Mouse (Mus musculus) midbrain, embryonic 14.5 days (tissue): ENCODE measurements at regions not wholly inside any gene's neighbourhood (a gene's known extent, or its start where the extent isn't known, plus 50 kb on each side); places are given as distances from the start of the nearest gene placed in this dataset.

ENCODE experiments used
- ATAC-seq: fragments of 200-750 bp; cut with Nextera tagmentation; 2 replicates; pipeline ENCODE4 v1.8.0; 2017; ENCODE audit warnings: moderate number of reproducible peaks, moderate library complexity; ENCODE audit not compliant: low FRiP score, low TSS enrichment
- DNase-seq: peaks from one replicate; pipeline ENCODE4 v3.0.0-alpha.2; 2015
- H3K27ac ChIP-seq: fragments of 300-500 bp; sonication (generic); replicated peaks from 2 replicates; pipeline ENCODE4 v1.5.1; 2014; ENCODE audit warnings: mild to moderate bottlenecking, low read depth, low read length, moderate library complexity
- H3K27me3 ChIP-seq: fragments of 300-500 bp; sonication (generic); 2 replicates; pipeline ENCODE4 v1.6.1; 2014; ENCODE audit warnings: low read length, control low read depth, mixed read lengths; ENCODE audit not compliant: control insufficient read depth, insufficient read depth
- H3K36me3 ChIP-seq: fragments of 300-500 bp; sonication (generic); 2 replicates; pipeline ENCODE4 v1.6.1; 2014; ENCODE audit warnings: low read length, control low read depth; ENCODE audit not compliant: control insufficient read depth, insufficient read depth
- H3K4me1 ChIP-seq: fragments of 300-500 bp; sonication (generic); 2 replicates; pipeline ENCODE4 v1.6.1; 2014; ENCODE audit warnings: mild to moderate bottlenecking, antibody characterized with exemption, low read length, control low read depth; ENCODE audit not compliant: control insufficient read depth, insufficient read depth
- H3K4me2 ChIP-seq: fragments of 300-500 bp; sonication (generic); 2 replicates; pipeline ENCODE4 v1.6.1; 2014; ENCODE audit warnings: mild to moderate bottlenecking, low read length, moderate library complexity
- H3K4me3 ChIP-seq: fragments of 300-500 bp; sonication (generic); replicated peaks from 2 replicates; pipeline ENCODE4 v1.5.1; 2014; ENCODE audit warnings: low read depth, low read length
- H3K9ac ChIP-seq: fragments of 300-500 bp; sonication (generic); replicated peaks from 2 replicates; pipeline ENCODE4 v1.6.1; 2014; ENCODE audit warnings: mild to moderate bottlenecking, low read length, moderate library complexity
- H3K9me3 ChIP-seq: fragments of 300-500 bp; sonication (generic); 2 replicates; pipeline ENCODE4 v1.6.1; 2016; ENCODE audit warnings: low read length, control low read depth, mixed read lengths; ENCODE audit not compliant: control insufficient read depth
- WGBS: fragments of 180-500 bp; shearing (Covaris S2); extraction: QIAGEN DNeasy Blood & Tissue Kit; methylation state at CpG from one replicate; pipeline ENCODE4 v1.1.7; 2014; 5-methylcytosine and 5-hydroxymethylcytosine counted together

DNA sequence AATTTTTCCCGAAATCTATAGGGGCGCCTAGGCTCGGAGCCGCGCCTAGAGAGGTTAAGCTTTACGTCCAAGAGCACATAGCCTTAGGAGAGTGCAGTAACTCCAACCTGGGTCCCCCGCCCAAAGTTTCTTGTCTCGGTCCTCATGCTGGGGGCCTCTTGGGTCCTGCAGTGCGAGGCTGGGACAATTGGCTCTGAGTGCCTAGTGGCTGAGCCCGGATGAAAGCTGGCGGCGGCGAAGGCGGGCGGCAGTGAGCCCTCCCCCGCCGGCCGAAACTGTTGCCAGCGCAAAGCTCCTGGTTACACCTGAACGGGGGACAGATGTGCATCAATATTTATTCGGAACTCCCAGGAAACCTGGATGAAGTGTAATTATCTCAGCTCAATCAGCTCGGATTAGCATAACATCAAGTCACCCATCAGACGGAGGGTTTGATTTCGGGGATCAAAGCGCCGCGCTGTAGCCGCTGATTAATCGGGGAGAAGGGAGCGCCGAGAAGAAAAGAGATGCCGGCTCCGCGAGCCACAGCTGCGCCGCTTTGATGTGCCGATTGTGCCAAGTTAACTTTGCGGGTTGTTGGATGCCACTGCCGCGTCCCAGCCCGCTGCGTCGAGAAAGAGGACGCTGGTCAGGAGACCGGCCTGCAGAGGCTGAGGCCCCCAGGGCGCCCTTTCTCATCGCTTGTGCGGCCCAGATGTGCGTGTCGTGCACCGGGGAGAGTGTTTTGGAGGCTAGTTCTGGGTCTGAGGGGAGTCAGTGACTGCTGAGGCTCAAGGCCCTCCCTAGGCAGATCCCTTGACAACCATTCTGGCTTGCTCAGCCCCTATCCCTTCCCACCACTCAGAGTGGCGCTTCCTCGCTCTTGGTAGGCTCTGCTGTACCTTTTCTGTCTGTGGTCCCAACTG lies 123.7 kb upstream of the 4931429L15Rik start:
- Histone ChIP-seq H3K9me3 (no peaks in the 10 kb centered on the region), H3K4me3 (peak overlapping the region; percentile 22), H3K9ac (peak overlapping the region; percentile 6; the same call in 1 of the 2 replicates), H3K27me3 (peaks cover 8% of the 10 kb centered on the region; the same call in 1 of the 2 replicates), H3K4me1 (peaks cover 21% of the 10 kb centered on the region), H3K36me3 (no peaks in the 10 kb centered on the region), H3K27ac (peak overlapping the region; percentile 58), H3K4me2 (peak overlapping the region; percentile 60)
- WGBS = under 1% methylated on average over 53 of the region's 53 CpGs
- ATAC-seq (peak; percentile 71), DNase-seq (peak; percentile 87)

DNA sequence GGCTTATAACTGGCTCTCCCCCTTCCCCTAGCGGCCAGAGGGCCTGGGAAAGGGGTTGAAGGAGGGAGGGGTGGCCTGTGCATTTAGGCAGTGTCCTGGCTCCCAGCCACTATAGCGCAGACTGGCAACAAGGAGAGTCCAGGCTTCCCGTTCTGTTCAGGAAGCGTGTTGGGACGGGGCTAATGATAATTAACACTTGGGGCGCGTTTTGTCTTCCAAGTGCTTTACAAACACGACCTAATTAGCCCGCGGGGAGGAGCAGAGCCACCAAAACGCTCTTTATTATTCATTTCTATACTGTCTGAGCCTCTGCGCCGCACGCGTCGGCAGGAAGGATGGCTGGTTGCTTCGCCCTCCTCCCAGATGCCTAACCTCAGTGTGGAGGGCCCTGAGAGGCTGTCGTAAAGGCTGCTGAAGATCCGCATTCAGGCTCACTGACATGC lies 123.0 kb upstream of the 4931429L15Rik start:
- 0% methylated on average over 19 of the region's 19 CpGs for WGBS
- no peak overlapping the region for H3K9ac ChIP-seq
- peak overlapping the region; percentile 58 for H3K27ac ChIP-seq
- peaks cover 21% of the 10 kb centered on the region for H3K4me1 ChIP-seq
- ATAC-seq = peak; percentile 58
- no peaks in the 10 kb centered on the region for H3K9me3 ChIP-seq
- H3K4me3 ChIP-seq = peak overlapping the region; percentile 22
- H3K27me3 ChIP-seq = peaks cover 8% of the 10 kb centered on the region; the same call in 1 of the 2 replicates
- no peaks in the 10 kb centered on the region for H3K36me3 ChIP-seq
- DNase-seq = peak; percentile 77
- peak overlapping the region; percentile 60 for H3K4me2 ChIP-seq

DNA sequence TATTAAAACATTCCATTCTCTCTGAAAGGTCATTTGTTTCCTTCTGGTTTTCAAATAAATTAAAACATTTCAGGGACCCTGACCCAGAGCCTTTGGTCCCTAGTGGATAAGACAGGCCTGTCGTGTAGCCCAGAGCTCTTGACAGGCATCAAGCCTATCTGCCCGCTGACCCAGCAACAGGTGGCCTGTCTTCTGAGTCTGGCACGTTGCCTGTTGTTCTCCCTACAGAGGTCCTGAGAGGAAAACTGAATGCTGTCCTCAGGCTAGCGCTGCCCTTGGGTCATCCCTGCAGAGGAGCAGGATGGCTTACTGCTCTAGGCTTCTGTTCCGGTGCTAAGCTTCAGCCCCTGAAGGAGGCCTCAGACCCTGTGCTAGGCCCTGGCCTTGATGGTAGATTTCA lies 120.4 kb upstream of the 4931429L15Rik start:
- H3K4me3 ChIP-seq = no peak overlapping the region
- 46% methylated on average over 5 of the region's 5 CpGs for WGBS
- peaks cover 21% of the 10 kb centered on the region for H3K4me1 ChIP-seq
- no peak overlapping the region for H3K4me2 ChIP-seq
- DNase-seq (no peak), ATAC-seq (no peak)
- H3K9me3 ChIP-seq = no peaks in the 10 kb centered on the region
- H3K9ac ChIP-seq = no peak overlapping the region
- H3K27me3 ChIP-seq = peaks cover 8% of the 10 kb centered on the region; the same call in 1 of the 2 replicates
- no peak overlapping the region for H3K27ac ChIP-seq
- H3K36me3 ChIP-seq = no peaks in the 10 kb centered on the region

DNA sequence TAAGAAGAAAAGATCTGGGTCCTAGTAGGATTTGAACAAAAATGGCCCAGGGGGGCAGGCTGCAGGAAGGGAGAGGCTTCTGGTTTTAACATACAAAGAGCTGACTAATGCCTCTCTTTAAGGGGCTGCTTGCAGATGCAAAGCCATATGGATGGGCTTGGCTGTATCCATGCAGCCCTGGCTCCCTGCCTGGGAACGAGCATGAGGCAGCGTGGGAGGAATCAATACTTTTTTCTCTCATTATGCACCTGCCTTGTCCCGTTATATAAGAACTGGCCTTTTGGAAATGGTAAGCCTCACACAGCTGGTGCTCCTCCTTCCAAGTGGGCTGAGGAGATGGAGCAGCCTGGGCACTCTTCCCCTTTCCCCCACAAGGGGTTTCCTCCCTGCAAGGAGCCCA lies 114.9 kb upstream of the 4931429L15Rik start:
- Histone ChIP-seq H3K4me3 (no peak overlapping the region), H3K4me2 (no peak overlapping the region), H3K9ac (no peak overlapping the region), H3K27ac (no peak overlapping the region), H3K36me3 (no peaks in the 10 kb centered on the region), H3K4me1 (no peaks in the 10 kb centered on the region), H3K9me3 (no peaks in the 10 kb centered on the region), H3K27me3 (no peaks in the 10 kb centered on the region)
- 56% methylated on average over 3 of the region's 3 CpGs for whole genome bisulfite sequencing
- ATAC-seq (no peak), DNase-seq (no peak)

DNA sequence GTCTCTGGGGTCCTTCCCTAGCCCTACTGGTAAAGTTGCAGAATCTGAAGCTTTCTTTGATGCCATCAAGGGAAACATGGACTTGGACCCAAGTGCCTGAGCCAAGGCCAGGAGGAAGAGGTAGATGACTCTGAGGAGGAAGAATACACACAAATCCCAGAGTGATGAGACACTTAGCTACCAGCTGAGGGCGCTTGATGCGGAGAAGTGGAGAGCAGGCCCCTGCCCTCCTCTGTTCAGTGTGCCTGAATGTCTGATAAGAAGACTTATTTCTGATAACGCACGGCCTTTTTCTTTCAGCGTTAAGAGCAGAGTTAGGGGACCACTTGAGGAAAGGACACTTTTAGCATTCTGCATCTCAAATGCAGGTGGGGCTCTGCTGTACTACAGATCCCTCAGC lies 113.9 kb upstream of the 4931429L15Rik start:
- H3K9ac ChIP-seq = no peak overlapping the region
- H3K27me3 ChIP-seq = no peaks in the 10 kb centered on the region
- H3K27ac ChIP-seq = no peak overlapping the region
- H3K4me1 ChIP-seq = no peaks in the 10 kb centered on the region
- DNase-seq (no peak), ATAC-seq (no peak)
- H3K36me3 ChIP-seq = no peaks in the 10 kb centered on the region
- no peak overlapping the region for H3K4me3 ChIP-seq
- H3K9me3 ChIP-seq = no peaks in the 10 kb centered on the region
- H3K4me2 ChIP-seq = no peak overlapping the region
- WGBS = 81% methylated on average over 5 of the region's 5 CpGs

DNA sequence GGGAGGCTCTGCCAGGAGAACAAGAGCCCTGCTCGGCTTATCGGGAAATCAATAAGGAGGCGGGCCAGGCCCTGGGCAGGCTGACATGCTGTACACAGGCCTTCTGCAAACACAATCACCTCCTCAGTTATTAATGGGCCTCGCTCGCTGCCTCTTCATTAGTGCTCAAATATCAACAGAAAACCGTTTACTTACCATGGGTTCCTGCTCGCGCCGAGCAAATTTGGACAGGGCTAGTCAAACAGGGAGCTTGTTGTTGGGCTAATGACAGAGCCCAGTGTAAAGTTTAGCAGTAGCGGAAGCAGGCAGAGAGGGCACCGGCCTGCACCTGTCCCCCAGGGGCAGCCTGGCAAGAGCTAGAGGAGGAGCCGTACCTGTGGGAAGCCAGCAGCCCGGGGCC lies 111.3 kb upstream of the 4931429L15Rik start:
- Histone ChIP-seq H3K27ac (no peak overlapping the region), H3K9me3 (no peaks in the 10 kb centered on the region), H3K4me2 (no peak overlapping the region), H3K4me3 (no peak overlapping the region), H3K36me3 (no peaks in the 10 kb centered on the region), H3K4me1 (no peaks in the 10 kb centered on the region), H3K27me3 (no peaks in the 10 kb centered on the region), H3K9ac (no peak overlapping the region)
- 74% methylated on average over 13 of the region's 13 CpGs for WGBS
- DNase-seq (no peak), ATAC-seq (no peak)

DNA sequence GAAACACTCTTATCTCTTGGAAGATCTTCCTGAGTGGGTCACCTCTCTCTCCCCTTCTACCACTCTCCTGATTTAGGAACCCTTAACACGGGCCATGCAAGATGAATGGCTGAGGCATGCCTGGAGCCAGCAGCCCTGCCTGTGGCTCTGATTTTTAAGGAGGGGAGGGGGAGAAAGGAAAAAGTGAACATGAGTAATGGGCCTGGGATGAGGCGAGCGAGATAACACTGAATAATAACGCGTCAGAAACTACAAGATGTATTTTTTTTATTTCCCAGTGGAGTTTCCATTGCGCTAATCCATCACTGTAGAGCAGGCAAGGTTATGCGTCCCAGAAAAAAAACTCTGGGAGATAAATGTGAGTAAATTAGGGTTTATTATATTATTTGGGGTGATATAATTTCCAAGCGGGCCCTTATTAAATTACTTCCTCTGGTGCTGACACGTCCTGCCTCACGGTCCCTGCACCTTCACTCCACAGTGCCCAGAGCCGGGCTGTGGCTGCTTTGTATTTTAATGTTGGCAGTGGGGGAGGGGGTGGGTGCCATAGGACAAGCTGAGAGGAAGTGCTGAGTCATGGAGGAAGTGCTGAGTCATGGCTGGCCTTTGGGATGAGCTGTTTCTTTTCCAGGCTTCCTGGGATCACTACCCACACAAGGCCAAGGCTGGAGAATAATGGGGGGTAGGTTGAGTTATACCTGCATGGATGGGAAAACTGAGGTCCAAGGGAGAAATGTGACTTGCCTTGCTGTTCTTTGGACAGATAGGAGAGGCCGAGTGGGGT lies 103.6 kb upstream of the 4931429L15Rik start:
- Histone ChIP-seq H3K4me1 (peaks cover 9% of the 10 kb centered on the region; the same call in 1 of the 2 replicates), H3K4me3 (no peak overlapping the region), H3K27me3 (no peaks in the 10 kb centered on the region), H3K4me2 (no peak overlapping the region), H3K9ac (no peak overlapping the region), H3K9me3 (no peaks in the 10 kb centered on the region), H3K36me3 (no peaks in the 10 kb centered on the region), H3K27ac (no peak overlapping the region)
- no peak for ATAC-seq
- WGBS = 74% methylated on average over 12 of the region's 12 CpGs
- DNase-seq = no peak

DNA sequence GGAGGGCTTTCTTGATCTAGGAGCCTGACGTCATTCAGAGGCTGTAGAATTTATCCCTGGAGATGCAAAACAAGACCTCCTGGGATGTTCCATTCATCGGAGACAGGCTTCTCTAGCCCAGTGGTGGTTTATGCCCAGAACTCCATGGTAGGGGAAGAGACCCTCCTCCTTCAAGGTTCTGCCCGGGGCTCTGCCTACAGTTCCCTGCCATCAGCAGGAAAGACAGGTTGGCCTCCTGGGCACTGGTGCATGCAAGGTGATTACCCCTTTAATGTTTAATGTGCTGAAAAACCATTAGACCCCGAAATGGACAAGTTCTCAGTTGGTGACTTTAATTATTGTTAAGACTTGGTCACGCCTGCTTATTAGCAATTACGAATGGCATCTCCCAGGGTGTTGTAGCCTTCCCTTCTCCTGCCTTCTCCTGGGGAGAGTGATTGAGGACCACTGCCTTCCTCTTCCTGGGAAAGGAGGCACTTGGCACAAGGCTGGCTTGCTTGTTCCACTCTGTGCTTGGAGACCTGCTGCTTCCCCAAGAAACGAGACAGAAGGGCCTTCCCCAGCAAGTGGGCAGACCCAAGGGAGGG lies 102.0 kb upstream of the 4931429L15Rik start:
- no peak overlapping the region for H3K4me2 ChIP-seq
- DNase-seq = no peak
- peaks cover 9% of the 10 kb centered on the region; the same call in 1 of the 2 replicates for H3K4me1 ChIP-seq
- no peak for ATAC-seq
- H3K9me3 ChIP-seq = no peaks in the 10 kb centered on the region
- no peak overlapping the region for H3K9ac ChIP-seq
- H3K36me3 ChIP-seq = no peaks in the 10 kb centered on the region
- H3K4me3 ChIP-seq = no peak overlapping the region
- H3K27ac ChIP-seq = no peak overlapping the region
- 22% methylated on average over 7 of the region's 7 CpGs for WGBS
- H3K27me3 ChIP-seq = no peaks in the 10 kb centered on the region
